Mouse (Mus musculus) lung, postnatal 0 days (tissue): ENCODE data around the gene Prickle3. TPM values are rescaled to one million over a fixed set of nuclear protein-coding genes. Genes with fewer than 3 reads are reported as not detected.

Experiments
- ATAC-seq: fragments of 200-750 bp; cut with Nextera tagmentation; 2 replicates; pipeline ENCODE4 v1.8.0; 2017; ENCODE audit warnings: moderate library complexity
- DNase-seq: peaks from one replicate; pipeline ENCODE4 v3.0.0-alpha.2; 2016; ENCODE audit warnings: low spot score
- H3K27ac ChIP-seq: fragments of 300-500 bp; sonication (generic); 2 replicates; pipeline ENCODE4 v1.5.1; 2014; ENCODE audit warnings: antibody characterized with exemption, mild to moderate bottlenecking, low read length, mixed read lengths
- H3K27me3 ChIP-seq: fragments of 300-500 bp; sonication (generic); replicated peaks from 2 replicates; pipeline ENCODE4 v1.6.1; 2014; ENCODE audit warnings: low read length, mixed read lengths; ENCODE audit not compliant: insufficient read depth
- H3K36me3 ChIP-seq: fragments of 300-500 bp; sonication (generic); 2 replicates; pipeline ENCODE4 v1.6.1; 2014; ENCODE audit warnings: low read length, mixed read lengths; ENCODE audit not compliant: insufficient read depth
- H3K4me1 ChIP-seq: fragments of 300-500 bp; sonication (generic); 2 replicates; pipeline ENCODE4 v1.6.1; 2014; ENCODE audit warnings: antibody characterized with exemption, low read depth, low read length, mixed read lengths; ENCODE audit not compliant: insufficient read depth
- H3K4me2 ChIP-seq: fragments of 300-500 bp; sonication (generic); replicated peaks from 2 replicates; pipeline ENCODE4 v1.6.1; 2014; ENCODE audit warnings: low read depth, mild to moderate bottlenecking, low read length, moderate library complexity, mixed read lengths
- H3K4me3 ChIP-seq: fragments of 300-500 bp; sonication (generic); 2 replicates; pipeline ENCODE4 v1.5.1; 2014; ENCODE audit warnings: low read depth, low read length
- H3K9ac ChIP-seq: fragments of 300-500 bp; sonication (generic); replicated peaks from 2 replicates; pipeline ENCODE4 v1.6.1; 2014; ENCODE audit warnings: low read depth, mild to moderate bottlenecking
- H3K9me3 ChIP-seq: fragments of 300-500 bp; sonication (generic); 2 replicates; pipeline ENCODE4 v1.6.1; 2016; ENCODE audit warnings: low read length, mixed read lengths
- CTCF ChIP-seq: IDR thresholded peaks from 2 replicates; pipeline ENCODE4 v1.5.1; 2016; ENCODE audit warnings: antibody characterized with exemption, mild to moderate bottlenecking
- EP300 ChIP-seq: IDR thresholded peaks from 2 replicates; pipeline ENCODE4 v1.6.1; 2016; ENCODE audit warnings: antibody characterized with exemption, mild to moderate bottlenecking, control low read depth
- WGBS: fragments of 180-500 bp; shearing (Covaris S2); extraction: QIAGEN DNeasy Blood & Tissue Kit; methylation state at CpG from one replicate; pipeline ENCODE4 v1.1.7; 2014; 5-methylcytosine and 5-hydroxymethylcytosine counted together
- polyA plus RNA-seq: library from polyadenylated mRNA; unstranded; fragments of >200 nt; fragmentation: Nextera tagmentation; extraction: Ambion mirVana; gene quantifications from 2 replicates; pipeline ENCODE4 v1.2.1, GENCODE M21; 2015

Prickle3 gene
- 6.5 and 6.9 TPM in 2 replicates for polyA plus RNA-seq

- 22% methylated on average over 26 of the region's 26 CpGs for WGBS
- TF ChIP-seq EP300 (no peak), CTCF (no peak)
- H3K27ac ChIP-seq: peak within 1 kb of the TSS; percentile 68
- ATAC-seq (peak; percentile 77), DNase-seq (peak; percentile 59)
- no peaks in the 10 kb centered on the region for H3K4me1 ChIP-seq
- peak within 1 kb of the TSS; percentile 24 for H3K9ac ChIP-seq
- peak within 1 kb of the TSS; percentile 52 for H3K4me2 ChIP-seq
- no peaks in the 10 kb centered on the region for H3K9me3 ChIP-seq
- H3K36me3 ChIP-seq: no peaks in the 10 kb centered on the region
- H3K27me3 ChIP-seq: no peaks in the 10 kb centered on the region
- peak within 1 kb of the TSS; percentile 39 for H3K4me3 ChIP-seq
Measured at GRCm38 (mm10) chrX:7657221-7657639, at the start of gene Prickle3. TSS of gene Prickle3 (plus strand) at chrX:7657260.

DNA sequence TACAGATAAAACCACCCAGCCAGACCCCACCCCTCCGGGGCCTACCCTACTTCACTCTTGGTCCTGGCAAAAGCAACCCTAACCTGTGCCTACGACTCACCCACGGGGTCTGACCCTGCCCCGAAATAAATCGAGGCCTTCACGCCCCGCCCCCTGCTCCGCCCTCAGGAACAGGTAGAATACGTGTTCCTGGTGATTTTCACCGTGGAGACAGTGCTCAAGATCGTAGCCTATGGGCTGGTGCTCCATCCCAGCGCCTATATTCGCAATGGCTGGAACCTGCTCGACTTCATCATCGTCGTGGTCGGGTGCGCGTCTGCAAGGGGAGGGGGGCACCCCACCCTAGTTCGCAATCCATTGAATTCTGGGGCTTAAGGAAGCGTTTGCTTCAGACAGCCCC, 47.0 kb upstream of the Prickle3 start:
- H3K9ac ChIP-seq: no peak overlapping the region
- no peaks in the 10 kb centered on the region for H3K4me1 ChIP-seq
- TF ChIP-seq CTCF (no peak), EP300 (no peak)
- ATAC-seq (no peak), DNase-seq (no peak)
- peak overlapping the region; percentile 25; the same call in 1 of the 2 replicates for H3K4me3 ChIP-seq
- H3K4me2 ChIP-seq: peak overlapping the region; percentile 49; the same call in 1 of the 2 replicates
- no peaks in the 10 kb centered on the region for H3K36me3 ChIP-seq
- no peaks in the 10 kb centered on the region for H3K9me3 ChIP-seq
- 15% methylated on average over 21 of the region's 21 CpGs for WGBS
- no peak overlapping the region for H3K27ac ChIP-seq
- no peaks in the 10 kb centered on the region for H3K27me3 ChIP-seq

- TF ChIP-seq EP300 (no peak), CTCF (no peak)
- Histone ChIP-seq H3K27me3 (no peaks in the 10 kb centered on the region), H3K4me1 (no peaks in the 10 kb centered on the region), H3K9ac (no peak overlapping the region), H3K9me3 (no peaks in the 10 kb centered on the region), H3K4me3 (peak overlapping the region; percentile 25), H3K27ac (no peak overlapping the region), H3K36me3 (no peaks in the 10 kb centered on the region), H3K4me2 (peak overlapping the region; percentile 49)
- no peak for ATAC-seq
- 20% methylated on average over 26 of the region's 26 CpGs for WGBS
- no peak for DNase-seq
Measured at GRCm38 (mm10) chrX:7610536-7611258, 46.4 kb upstream of the Prickle3 start.

DNA sequence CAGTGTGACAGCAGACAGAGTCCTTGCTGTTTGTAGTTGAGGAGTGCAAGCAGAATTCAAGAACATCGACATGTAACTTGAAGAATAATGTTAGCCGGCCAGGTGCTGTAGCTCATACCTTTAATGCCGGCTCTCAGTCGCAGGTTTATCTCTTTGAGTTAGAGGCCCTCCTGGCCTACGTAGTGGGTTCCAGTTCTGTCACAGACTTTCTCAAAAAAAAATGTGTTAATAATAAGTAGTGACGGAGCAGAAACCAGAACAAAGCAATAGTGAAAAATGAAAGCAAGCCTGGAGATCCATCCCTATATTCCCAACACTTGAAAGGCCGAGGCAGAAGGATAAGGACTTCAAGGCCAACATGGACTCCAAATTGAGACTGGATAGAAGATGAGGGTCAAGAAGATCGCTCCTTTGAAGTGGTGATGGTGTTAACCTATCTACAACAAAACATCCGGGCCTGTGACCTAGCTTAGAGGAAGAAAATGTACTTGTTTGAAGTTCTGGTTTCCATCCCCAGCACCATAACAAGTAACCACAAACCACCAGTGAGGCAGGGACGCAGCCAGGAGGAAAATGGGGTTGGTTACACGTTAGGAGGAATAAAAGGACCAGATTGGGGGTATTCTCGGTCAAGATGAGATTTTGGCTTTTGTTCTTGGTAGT, 39.0 kb upstream of the Prickle3 start:
- DNase-seq: no peak
- Histone ChIP-seq H3K4me1 (no peaks in the 10 kb centered on the region), H3K36me3 (no peaks in the 10 kb centered on the region), H3K9ac (no peak overlapping the region), H3K4me2 (no peak overlapping the region), H3K4me3 (no peak overlapping the region), H3K27ac (no peak overlapping the region), H3K27me3 (no peaks in the 10 kb centered on the region), H3K9me3 (no peaks in the 10 kb centered on the region)
- no peak for TF ChIP-seq CTCF
- TF ChIP-seq EP300: no peak
- ATAC-seq: no peak
- WGBS: 71% methylated on average over 12 of the region's 12 CpGs

DNA sequence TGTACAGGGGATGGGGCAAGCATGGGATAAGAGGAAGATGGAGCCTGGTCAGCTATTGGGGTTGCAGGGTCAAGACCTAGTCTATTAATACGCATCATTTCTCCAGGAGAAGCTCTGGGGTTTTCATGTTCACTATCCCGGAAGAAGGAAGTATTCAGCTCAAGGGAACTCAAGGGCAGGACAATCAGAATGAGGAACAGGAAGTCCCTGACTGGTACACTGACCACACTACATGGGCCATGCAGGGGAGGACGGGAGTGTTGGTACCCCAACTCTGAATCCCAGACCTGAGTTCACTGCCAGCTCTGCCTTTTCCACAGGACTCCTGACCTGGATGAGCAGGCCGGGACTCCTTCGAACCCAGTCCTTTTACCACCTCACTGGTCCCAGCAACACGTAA, 24.5 kb upstream of the Prickle3 start:
- H3K27ac ChIP-seq: no peak overlapping the region
- H3K36me3 ChIP-seq: no peaks in the 10 kb centered on the region
- DNase-seq (no peak), ATAC-seq (no peak)
- 89% methylated on average over 6 of the region's 6 CpGs for WGBS
- no peak overlapping the region for H3K9ac ChIP-seq
- H3K4me3 ChIP-seq: no peak overlapping the region
- TF ChIP-seq EP300 (no peak), CTCF (no peak)
- no peaks in the 10 kb centered on the region for H3K27me3 ChIP-seq
- no peaks in the 10 kb centered on the region for H3K9me3 ChIP-seq
- H3K4me1 ChIP-seq: no peaks in the 10 kb centered on the region
- no peak overlapping the region for H3K4me2 ChIP-seq

GRCm38 (mm10) chrX:7635101-7635500, 22.0 kb upstream of the Prickle3 start:
- Histone ChIP-seq H3K27me3 (no peaks in the 10 kb centered on the region), H3K4me1 (no peaks in the 10 kb centered on the region), H3K9me3 (no peaks in the 10 kb centered on the region), H3K9ac (no peak overlapping the region), H3K4me2 (no peak overlapping the region), H3K36me3 (no peaks in the 10 kb centered on the region), H3K4me3 (no peak overlapping the region), H3K27ac (no peak overlapping the region)
- 57% methylated on average over 3 of the region's 3 CpGs for WGBS
- no peak for ATAC-seq
- TF ChIP-seq CTCF: no peak
- no peak for TF ChIP-seq EP300
- no peak for DNase-seq
